Mouse (Mus musculus): ENCODE measurements around the gene Lrrc59. TPM values are rescaled to one million over a fixed set of nuclear protein-coding genes. Genes with fewer than 3 reads are reported as not detected.
"Not testable (repeated sequence)": the region's sequence is repeated elsewhere in the genome, so short reads cannot be mapped to it uniquely, and the experiment has no call there.

Gene Lrrc59
- total RNA-seq, 2 experiments from 2014 or later, result 34.7 to 37.3 TPM

DNA sequence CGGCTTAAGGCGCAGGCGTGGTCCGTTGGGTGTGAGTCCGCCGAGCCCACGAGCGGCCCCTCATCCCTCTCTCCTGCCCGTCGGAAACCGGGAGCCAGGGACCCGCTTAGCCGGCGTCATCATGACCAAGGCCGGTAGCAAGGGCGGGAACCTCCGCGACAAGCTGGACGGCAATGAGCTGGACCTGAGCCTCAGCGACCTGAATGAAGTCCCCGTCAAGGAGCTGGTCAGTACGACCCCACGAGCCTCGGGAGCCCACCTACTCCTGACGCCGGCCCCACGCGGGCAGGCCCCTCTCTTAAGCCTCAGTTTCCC is 274 bp downstream of the Lrrc59 start:
- intact Hi-C loops (cut with DNase I), result loop anchor here (5.0 kb wide), 1 partner anchor 87 kb away; no protein-coding TSS in a partner anchor
- DNase-seq, result no peak

- DNase-seq, result peak; percentile 55 to 57
- intact Hi-C loops (cut with DNase I), result loop anchor here (5.0 kb wide), 1 partner anchor 87 kb away; no protein-coding TSS in a partner anchor
Observed at GRCm38 (mm10) chr11:94630199-94631011, 838 bp downstream of the Lrrc59 start.

DNA sequence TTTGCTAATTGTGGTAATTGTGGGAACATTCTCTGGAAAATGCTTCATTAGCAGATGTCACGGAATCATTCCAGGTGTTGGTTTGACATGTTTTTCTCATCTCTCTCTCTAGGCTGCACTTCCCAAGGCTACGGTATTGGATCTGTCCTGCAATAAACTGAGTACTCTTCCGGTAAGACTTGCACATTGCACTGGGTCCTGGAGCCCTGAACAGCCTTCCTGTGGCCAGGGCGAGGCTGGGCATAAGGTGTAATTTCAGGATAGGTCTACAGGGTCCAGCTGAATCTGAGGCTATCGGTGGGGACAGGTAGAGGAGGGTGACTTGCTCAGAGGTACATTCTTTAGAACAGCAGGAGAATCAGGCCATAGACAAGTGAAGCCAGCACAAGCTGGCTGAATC is 2.4 kb downstream of the Lrrc59 start:
- intact Hi-C loops (cut with DNase I), result loop anchor here (5.0 kb wide), 1 partner anchor 85 kb away; no protein-coding TSS in a partner anchor

DNA sequence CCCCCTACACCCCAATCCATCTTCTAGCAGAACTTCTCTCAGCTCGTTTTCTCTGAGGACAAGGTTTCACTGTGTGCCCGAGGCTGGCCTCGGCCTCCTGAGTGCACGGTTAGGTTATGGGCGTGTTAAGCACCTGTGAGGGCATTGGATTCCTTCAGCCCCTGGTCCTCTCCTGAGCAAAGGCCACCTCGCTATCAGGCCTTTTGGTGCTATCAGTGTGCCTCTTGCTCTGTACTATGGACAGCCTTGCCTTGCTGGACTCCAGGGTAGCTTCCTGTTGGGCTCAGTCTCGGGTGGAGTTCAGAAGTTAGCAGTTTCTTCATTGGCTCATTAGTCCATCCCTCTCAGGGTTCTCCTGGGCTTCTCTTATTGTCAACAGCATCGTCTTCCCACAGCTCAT is 3.4 kb downstream of the Lrrc59 start:
- intact Hi-C loops (cut with DNase I), result loop anchor here (5.0 kb wide), 1 partner anchor 84 kb away; no protein-coding TSS in a partner anchor
- DNase-seq, result no peak

More for the DNA sequence above, 2.4 kb downstream of the Lrrc59 start:
- DNase-seq, result no peak

- no peak for DNase-seq
- intact Hi-C loops (cut with DNase I), result loop anchor here (5.0 kb wide), 1 partner anchor 83 kb away; no protein-coding TSS in a partner anchor
Observed at GRCm38 (mm10) chr11:94634431-94634830, 4.9 kb downstream of the Lrrc59 start.

DNA sequence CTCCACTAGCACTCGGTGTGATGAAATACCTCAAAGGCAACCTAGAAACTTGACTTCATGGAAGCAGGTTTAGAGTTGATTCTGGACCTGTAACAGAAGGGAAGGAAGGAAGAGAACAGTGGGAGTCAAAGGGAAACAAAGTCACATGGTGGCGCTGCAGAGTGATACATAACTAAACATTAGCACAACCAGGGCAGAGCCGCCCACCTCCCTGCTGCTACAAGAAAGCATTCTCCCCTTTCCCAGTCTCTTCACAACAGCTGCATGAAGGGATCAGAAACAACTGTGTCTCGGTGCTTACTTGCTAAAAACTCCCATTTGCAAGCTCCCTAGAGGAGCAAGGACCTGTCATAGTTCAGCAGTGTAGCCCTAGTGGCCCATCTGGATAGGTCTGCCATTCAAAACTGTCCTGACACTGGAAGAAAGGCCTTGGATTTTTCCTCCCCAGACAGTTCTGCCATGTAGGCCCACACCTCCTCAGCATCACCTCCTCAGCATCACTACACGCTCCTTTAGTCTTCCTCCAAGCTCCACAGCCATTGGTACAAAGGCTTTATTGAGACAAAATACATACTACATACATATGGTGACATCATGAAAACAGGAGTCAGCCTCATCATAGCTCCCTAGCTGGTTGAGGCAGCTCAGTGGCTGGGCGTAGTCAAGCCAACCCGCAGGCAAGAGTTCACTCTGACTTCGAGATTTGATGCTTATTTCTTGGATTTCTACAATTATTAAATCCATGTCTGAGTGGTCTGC is 15.1 kb downstream of the Lrrc59 start:
- DNase-seq, result no peak
- intact Hi-C loops (cut with DNase I), result no loop called here

DNA sequence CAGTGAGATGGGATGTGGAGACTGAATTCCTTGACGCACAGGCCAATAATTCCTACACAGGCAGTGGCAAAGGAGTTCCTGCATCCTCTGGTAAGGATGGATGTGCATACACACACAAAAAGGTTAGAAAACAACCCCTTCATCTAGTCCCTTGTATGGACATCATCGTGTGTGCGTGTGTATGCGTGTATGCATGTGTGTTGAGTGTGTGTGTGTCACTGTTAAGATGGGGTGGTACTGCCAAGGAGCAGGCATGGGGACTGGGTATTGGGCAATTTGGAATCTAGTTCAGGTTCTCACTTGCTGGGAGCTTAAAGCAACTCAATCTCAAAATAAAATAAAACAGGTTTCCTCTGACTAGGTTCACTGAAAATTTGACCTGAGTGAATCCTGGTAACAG is 16.9 kb downstream of the Lrrc59 start:
- intact Hi-C loops (cut with DNase I), result no loop called here
- no peak for DNase-seq

DNA sequence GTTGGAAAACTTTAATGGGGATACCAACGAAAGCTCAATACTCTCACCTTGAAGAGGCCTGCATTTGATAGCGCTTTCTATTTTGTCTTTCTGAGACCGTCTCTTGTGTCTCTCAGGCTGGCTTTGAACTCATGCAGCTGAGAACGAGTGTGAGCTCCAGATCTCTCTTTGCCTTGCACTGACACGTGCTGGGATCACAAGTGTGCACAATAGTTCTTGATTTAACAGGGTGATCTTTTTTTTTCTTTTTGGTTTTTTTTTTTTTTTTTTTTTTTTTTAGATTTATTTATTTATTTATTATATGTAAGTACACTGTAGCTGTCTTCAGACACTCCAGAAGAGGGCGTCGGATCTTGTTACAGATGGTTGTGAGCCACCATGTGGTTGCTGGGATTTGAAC is 21.7 kb downstream of the Lrrc59 start:
- DNase-seq; intact Hi-C loops (cut with DNase I): not testable (repeated sequence)

- DNase-seq, result no peak
- intact Hi-C loops (cut with DNase I), result no loop called here
Observed at GRCm38 (mm10) chr11:94652973-94653372, 23.4 kb downstream of the Lrrc59 start.

DNA sequence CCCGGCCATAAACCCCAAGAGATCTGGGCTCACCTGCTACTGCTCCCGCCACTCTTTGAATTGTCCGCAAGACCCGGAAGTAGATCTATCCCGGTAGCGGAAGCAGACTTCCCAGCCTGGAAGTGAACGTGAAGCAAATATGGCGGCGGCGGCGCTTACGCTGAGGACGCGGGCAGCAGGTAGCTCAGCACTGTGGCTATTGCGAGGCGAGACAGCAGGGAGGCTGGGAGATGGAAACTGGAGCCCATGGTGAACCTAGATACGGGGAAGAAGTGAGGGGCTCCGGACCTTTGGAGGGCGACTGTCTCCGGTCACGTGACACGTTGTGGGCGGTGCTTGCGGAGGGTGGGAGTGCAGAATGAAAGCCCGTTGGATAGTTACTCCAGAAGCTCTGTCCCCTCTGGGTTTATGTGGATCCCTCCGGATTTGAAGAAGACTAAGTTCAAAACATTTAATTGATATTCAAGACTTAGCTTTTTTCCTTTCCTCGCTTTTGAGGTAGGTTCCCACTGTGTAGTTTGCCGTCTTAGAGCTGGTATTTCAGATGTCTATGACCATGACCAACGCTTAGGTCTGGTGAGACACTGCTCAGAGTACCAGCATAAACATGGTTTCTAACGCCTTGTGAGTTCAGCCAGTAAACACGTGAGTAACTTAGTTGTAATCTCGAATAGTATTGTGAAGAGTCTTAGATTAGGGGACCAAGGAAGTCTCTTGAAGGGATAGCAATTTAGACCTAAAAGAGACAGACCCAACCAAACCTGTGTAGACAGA is 24.3 kb downstream of the Lrrc59 start, which contains the start of the genes Mrpl27 and Eme1:
Mrpl27 (plus strand) TSS at position 105 of the 774 bp plus-strand sequence.
Eme1 (minus strand) TSS at position 302 of the 774 bp plus-strand sequence.
- peak; percentile 81 to 89 for DNase-seq
- intact Hi-C loops (cut with DNase I), result loop anchor here (2.0 kb wide), 1 partner anchor 23 kb away; the partner anchor contains the start of gene Xylt2

DNA sequence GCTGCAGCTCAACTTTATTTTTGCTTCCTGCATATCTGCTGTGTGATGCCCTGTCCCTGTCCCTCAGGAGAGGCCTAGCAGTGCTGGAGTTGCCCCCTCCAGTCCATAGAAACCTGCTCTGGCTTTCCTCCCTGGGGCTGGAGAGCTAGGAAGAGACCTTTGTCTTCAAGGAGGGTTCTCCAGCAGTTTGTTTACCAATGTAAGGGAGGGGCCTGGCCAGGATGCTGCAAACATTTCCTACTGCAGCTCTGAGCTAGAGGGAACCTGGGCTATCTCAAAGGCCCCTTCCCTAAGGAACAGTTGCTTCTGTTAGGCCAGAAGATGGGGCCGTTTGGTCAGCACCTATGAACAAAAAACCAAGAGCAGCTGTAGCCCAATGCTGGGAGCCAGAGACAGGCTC is 31.8 kb downstream of the Lrrc59 start:
- no peak for DNase-seq
- intact Hi-C loops (cut with DNase I), result no loop called here

GRCm38 (mm10) chr11:94665281-94665680 is 35.7 kb downstream of the Lrrc59 start:
- intact Hi-C loops (cut with DNase I), result no loop called here
- DNase-seq, result no peak

DNA sequence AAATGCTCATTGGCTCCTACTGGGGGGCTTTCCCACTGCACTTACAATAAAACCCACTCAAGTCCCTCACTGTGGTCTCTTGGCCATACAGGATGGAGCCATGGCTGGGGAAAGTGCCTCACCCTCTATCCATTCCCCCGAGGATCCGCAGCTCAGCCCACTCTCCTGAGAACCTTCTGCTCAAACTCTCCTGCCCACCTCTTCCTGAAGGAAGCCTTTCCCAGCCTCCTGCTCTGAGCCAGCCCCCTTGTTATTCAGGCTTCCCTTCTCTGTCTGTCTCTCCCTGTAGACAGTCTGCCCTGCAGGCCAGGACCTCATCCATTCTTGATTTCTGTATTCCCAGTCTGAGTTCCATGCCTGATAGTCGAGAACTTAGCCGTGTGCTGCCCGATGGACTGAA is 45.4 kb downstream of the Lrrc59 start:
- DNase-seq, result no peak
- intact Hi-C loops (cut with DNase I), result no loop called here

DNA sequence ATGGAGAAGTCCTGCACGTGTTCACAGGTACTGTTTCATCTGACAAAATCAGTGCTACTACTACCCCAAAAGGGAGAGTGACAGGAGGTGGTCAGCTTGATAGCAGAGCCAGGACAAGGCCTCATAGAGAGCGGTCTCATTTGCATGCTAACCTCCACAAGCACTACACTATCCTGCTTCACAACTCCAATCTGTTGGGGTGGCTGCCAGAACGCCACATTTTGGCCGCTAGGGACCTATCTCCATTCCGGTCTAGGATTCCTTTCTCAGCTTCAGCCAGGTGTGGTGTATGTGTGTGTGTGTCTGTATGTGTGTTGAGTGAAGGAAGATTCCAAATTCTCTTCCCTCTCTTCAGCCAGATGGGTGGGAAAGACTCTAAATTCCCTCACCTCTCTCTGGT is 45.9 kb downstream of the Lrrc59 start:
- no peak for DNase-seq
- intact Hi-C loops (cut with DNase I), result no loop called here

DNA sequence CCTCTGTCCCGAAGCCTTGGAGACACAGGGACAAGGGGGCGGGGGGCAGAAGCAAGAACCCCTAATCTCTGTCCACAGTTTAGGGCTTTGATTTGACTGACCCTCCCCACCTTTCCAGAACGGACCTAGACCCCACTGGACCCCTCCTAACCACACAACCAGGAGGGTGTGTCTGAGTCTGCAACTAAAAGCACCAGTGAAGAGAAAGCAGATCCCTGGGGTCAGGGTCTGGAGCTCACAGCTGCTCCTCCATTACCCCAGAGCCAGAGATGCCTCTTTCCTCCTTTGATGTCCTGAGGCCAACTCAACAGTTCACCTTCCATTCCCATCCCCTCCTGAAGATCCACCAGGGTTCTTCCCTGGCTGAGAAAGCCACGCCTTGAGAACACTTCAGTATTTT is 46.7 kb downstream of the Lrrc59 start:
- no peak for DNase-seq
- intact Hi-C loops (cut with DNase I), result loop anchor here (2.0 kb wide), 1 partner anchor 22 kb away; no protein-coding TSS in a partner anchor

- intact Hi-C loops (cut with DNase I), result loop anchor here (2.0 kb wide), 1 partner anchor 22 kb away; no protein-coding TSS in a partner anchor
- DNase-seq, result peak; percentile 96
Observed at GRCm38 (mm10) chr11:94676754-94677606, 47.4 kb downstream of the Lrrc59 start, which contains the start of gene Xylt2. Xylt2 (minus strand) TSS chr11:94677515.

DNA sequence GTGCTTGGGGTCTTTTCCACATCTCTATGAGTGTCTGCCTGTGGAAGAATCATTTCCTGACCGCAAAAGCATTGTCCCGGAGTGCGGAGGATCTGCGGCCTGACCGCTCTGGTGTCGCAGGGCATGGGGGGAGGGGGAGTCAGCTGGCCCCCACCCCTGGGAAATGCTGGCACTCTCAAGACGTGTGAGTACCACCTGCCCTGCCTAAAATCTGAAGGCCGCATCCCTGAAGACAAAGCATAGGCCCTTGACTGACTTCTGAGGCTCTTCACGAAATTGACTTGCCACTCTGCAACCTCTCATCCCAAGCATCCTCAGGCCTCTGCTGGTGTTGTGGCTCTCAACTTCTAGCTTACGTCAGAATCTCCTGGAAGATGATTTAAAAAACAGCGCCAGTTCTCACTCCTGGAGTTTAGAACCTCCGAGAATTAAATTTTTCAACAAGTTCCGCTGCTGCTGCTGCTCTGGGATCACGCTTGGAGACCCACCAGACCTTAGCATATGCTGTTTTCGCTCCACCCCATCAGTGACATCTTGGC is 48.1 kb downstream of the Lrrc59 start:
- DNase-seq, result no peak
- intact Hi-C loops (cut with DNase I), result loop anchor here (2.0 kb wide), 1 partner anchor 23 kb away; no protein-coding TSS in a partner anchor

- intact Hi-C loops (cut with DNase I), result no loop called here
- DNase-seq, result no peak
Observed at GRCm38 (mm10) chr11:94680639-94681038, 51.1 kb downstream of the Lrrc59 start.

DNA sequence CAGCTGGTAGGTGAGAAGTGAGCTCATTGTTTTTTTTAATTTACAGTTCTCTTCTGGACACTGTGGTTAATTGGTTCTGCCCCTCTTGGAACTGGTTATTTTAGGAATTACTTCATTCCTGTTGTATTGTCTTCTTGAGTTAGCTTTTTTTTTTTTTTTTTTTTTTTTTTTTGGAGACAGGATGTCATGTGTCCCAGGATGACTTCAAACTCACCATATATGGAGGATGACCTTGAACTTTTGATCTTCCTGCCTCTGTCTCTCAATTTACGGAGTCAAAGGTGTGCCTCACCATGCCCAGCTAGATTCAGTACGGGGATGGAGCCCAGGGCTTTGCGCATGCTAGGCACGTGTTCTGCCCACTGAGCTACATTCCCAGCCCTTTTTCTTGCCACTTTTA is 52.1 kb downstream of the Lrrc59 start:
- DNase-seq, result no peak
- intact Hi-C loops (cut with DNase I), result no loop called here

Data from heart, postnatal 14 days (tissue).